20 mouse cellular contexts compared by ENCODE assay signal in the genomic region with DNA sequence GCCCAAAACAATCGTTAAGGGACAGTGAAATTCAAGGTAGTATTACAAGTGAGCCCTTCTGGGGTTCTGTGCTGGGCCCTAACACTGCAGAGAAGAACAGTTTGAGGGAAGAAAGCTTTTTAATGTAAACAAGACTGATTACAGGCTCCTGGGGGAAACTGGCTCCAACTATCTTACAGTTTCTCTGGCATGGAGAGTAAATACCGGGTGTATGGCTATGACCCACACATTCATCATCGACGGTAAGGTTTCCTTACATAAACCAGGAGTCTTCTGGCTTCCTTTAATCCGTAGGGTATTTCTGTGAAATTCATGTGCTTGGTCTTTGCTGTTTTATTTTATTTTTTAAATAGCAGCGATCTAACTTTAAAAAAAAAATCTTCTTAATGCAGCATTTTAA. TPM values are rescaled to one million over a fixed set of nuclear protein-coding genes. Genes with fewer than 3 reads are reported as not detected.
"Had no signal": no experiment of that assay in that cellular context is flagged by ENCODE, and none has a peak within 500 bp of the region (broad histone marks: within the 10 kb centered on the region; RNA-seq: fewer than 3 reads in every experiment).

No protein-coding gene starts in this region.

- ATAC-seq: liver, postnatal 0 days; midbrain, embryonic 13.5 days had no signal

- H3K4me1 ChIP-seq: kidney, embryonic 15.5 days; midbrain, embryonic 13.5 days; neural tube, embryonic 15.5 days had no signal

- DNase-seq: kidney, postnatal 25 days; liver; liver, embryonic 13.5 days; liver, postnatal 0 days; right cerebral cortex, adult 18-20 months; right cerebral cortex, postnatal 25 days; thymus, postnatal 36 days had no signal

- H3K27ac ChIP-seq: left cerebral cortex, adult 2 months; liver, embryonic 13.5 days; midbrain, embryonic 13.5 days; neural tube, embryonic 15.5 days had no signal

- H3K9ac ChIP-seq: kidney, embryonic 15.5 days; liver, embryonic 13.5 days; liver, postnatal 0 days; midbrain, embryonic 13.5 days; neural tube, embryonic 15.5 days had no signal

- H3K36me3 ChIP-seq: liver, embryonic 13.5 days; midbrain, embryonic 13.5 days; neural tube, embryonic 15.5 days had no signal

- H3K27me3 ChIP-seq: kidney, embryonic 15.5 days; liver, embryonic 13.5 days; midbrain, embryonic 13.5 days; neural tube, embryonic 15.5 days had no signal

- H3K4me3 ChIP-seq: kidney, embryonic 15.5 days; left cerebral cortex, adult 2 months; liver, embryonic 13.5 days; midbrain, embryonic 13.5 days; neural tube, embryonic 15.5 days had no signal

- H3K4me2 ChIP-seq: kidney, embryonic 15.5 days; liver, embryonic 13.5 days; midbrain, embryonic 13.5 days; neural tube, embryonic 15.5 days had no signal

- H3K9me3 ChIP-seq: kidney, embryonic 15.5 days; liver, embryonic 13.5 days; midbrain, embryonic 13.5 days; neural tube, embryonic 15.5 days had no signal

RNA-seq across cellular contexts. Expression of a gene that starts 35.0 kb away (rescaled TPM):
- total RNA-seq: layer of hippocampus, postnatal 25 days; left cerebral cortex, adult 2 months; left cerebral cortex, postnatal 14 days; megakaryocyte progenitor cell, adult 5-6 weeks; midbrain, postnatal 0 days had no signal
- polyA plus RNA-seq: kidney, embryonic 15.5 days; limb, embryonic 11.5 days; liver, embryonic 13.5 days; liver, postnatal 0 days; lung, embryonic 16.5 days; midbrain, embryonic 13.5 days; midbrain, postnatal 0 days; neural tube, embryonic 11.5 days; neural tube, embryonic 15.5 days; small intestine, adult 2 months; thymus, postnatal 0 days had no signal
